Mouse (Mus musculus): ENCODE measurements around the gene Odaph.
"Not testable (repeated sequence)": the region's sequence is repeated elsewhere in the genome, so short reads cannot be mapped to it uniquely, and the experiment has no call there.

The Odaph gene

GRCm38 (mm10) chr5:91987236-91987635 lies at the start of gene Odaph:
Gene Odaph (plus strand): TSS chr5:91987475.
- no peak for DNase-seq (ENCODE audit: low read depth)

- DNase-seq (ENCODE audit: low read depth), result not testable (repeated sequence)
Measured at GRCm38 (mm10) chr5:91945609-91946008, 41.7 kb upstream of the Odaph start.

GRCm38 (mm10) chr5:91947008-91947407 lies 40.3 kb upstream of the Odaph start:
- peak; percentile 16 for DNase-seq (ENCODE audit: low read depth)

- DNase-seq (ENCODE audit: low read depth), result no peak
Measured at GRCm38 (mm10) chr5:91949441-91949840, 37.8 kb upstream of the Odaph start.

GRCm38 (mm10) chr5:91951404-91951803 lies 35.9 kb upstream of the Odaph start:
- peak; percentile 25 for DNase-seq (ENCODE audit: low read depth)

- no peak for DNase-seq (ENCODE audit: low read depth)
Measured at GRCm38 (mm10) chr5:91956991-91957760, 30.1 kb upstream of the Odaph start.

- no peak for DNase-seq (ENCODE audit: low read depth)
Measured at GRCm38 (mm10) chr5:91959096-91959495, 28.2 kb upstream of the Odaph start.

- peak; percentile 34 for DNase-seq (ENCODE audit: low read depth)
Measured at GRCm38 (mm10) chr5:91959986-91960385, 27.3 kb upstream of the Odaph start.

- peak; percentile 16 for DNase-seq (ENCODE audit: low read depth)
Measured at GRCm38 (mm10) chr5:91960606-91961254, 26.5 kb upstream of the Odaph start.

GRCm38 (mm10) chr5:91961370-91961769 lies 25.9 kb upstream of the Odaph start:
- peak; percentile 72 for DNase-seq (ENCODE audit: low read depth)

- peak; percentile 89 for DNase-seq (ENCODE audit: low read depth)
Measured at GRCm38 (mm10) chr5:91962259-91962638, 25.0 kb upstream of the Odaph start.

GRCm38 (mm10) chr5:91962639-91963440 lies 24.4 kb upstream of the Odaph start, which contains the start of gene Rchy1:
Gene Rchy1 (minus strand): TSS chr5:91963068.
- DNase-seq (ENCODE audit: low read depth), result peak; percentile 97

- no peak for DNase-seq (ENCODE audit: low read depth)
Measured at GRCm38 (mm10) chr5:91972046-91972445, 15.2 kb upstream of the Odaph start.

- DNase-seq (ENCODE audit: low read depth), result peak; percentile 25
Measured at GRCm38 (mm10) chr5:91974002-91974401, 13.3 kb upstream of the Odaph start.

GRCm38 (mm10) chr5:91975758-91976157 lies 11.5 kb upstream of the Odaph start:
- no peak for DNase-seq (ENCODE audit: low read depth)

- no peak for DNase-seq (ENCODE audit: low read depth)
Measured at GRCm38 (mm10) chr5:91976566-91977396, 10.5 kb upstream of the Odaph start.

GRCm38 (mm10) chr5:91977397-91977770 lies 9.9 kb upstream of the Odaph start:
- DNase-seq (ENCODE audit: low read depth), result no peak

GRCm38 (mm10) chr5:91981176-91981840 lies 6.0 kb upstream of the Odaph start:
- DNase-seq (ENCODE audit: low read depth), result no peak

- no peak for DNase-seq (ENCODE audit: low read depth)
Measured at GRCm38 (mm10) chr5:91983490-91983889, 3.8 kb upstream of the Odaph start.

GRCm38 (mm10) chr5:91985721-91986120 lies 1.6 kb upstream of the Odaph start:
- DNase-seq (ENCODE audit: low read depth), result peak; percentile 38

- no peak for DNase-seq (ENCODE audit: low read depth)
Measured at GRCm38 (mm10) chr5:91987799-91988198, 524 bp downstream of the Odaph start.
